Mouse (Mus musculus) cerebellum, adult 11 months (tissue): Measurements from ENCODE around the gene Bap1.
A peak's percentile ranks its signal among the peaks of the same experiment; 100 is the strongest.

ENCODE experiments used
- DNase-seq: peaks from one replicate; pipeline ENCODE4 v3.0.0; 2022

Bap1 gene

DNA sequence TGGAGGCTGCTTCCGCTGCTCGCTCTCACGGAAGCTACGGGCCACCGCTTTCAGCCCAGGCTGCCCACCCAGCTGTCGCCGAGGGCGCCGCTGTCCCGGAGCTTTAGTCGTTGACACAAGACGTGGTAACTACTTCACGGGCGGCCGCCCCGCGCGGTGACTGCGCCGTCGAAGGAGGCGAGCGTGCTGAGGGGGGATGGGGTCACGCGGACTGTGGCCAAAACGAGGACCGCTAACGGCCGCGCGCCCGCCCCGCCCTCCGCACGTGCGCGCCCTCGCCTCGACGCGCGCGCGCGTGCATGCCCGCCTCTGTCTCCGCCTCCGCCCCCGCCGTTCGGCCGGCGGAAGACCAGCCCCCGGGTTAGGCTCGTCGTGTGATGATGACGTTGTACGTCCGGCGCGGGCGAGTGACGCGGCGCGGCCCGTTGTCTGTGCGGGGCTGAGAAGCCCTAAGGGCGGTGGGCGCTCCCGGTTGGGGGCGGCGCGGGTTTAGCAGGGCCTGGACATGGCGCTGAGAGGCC, at the start of gene Bap1, which contains the start of gene Phf7:
Gene Bap1 (plus strand): TSS at position 367 of the 521 bp plus-strand sequence.
Gene Phf7 (minus strand): TSS at position 234 of the 521 bp plus-strand sequence.
- DNase-seq = peak; percentile 95

DNA sequence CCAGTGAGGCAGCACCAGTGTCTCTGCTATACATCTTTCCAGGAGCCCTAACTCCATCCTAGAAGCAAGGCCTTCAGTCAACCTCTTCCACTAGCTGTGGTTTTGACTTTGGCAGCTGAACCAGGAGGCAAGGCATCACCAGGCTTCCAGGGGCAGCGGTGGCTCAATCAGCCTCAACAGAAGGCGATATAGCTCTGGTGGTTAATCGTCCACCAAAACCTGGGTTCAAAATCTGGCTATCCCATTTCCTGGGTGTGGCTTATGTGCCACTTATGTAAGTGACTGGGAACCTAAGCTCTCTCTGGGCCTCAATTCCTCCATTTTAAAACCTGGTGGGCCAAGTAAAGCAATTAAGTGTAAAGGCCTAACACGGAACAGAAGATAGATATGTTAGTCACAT, 46.4 kb upstream of the Bap1 start:
- DNase-seq = no peak

DNA sequence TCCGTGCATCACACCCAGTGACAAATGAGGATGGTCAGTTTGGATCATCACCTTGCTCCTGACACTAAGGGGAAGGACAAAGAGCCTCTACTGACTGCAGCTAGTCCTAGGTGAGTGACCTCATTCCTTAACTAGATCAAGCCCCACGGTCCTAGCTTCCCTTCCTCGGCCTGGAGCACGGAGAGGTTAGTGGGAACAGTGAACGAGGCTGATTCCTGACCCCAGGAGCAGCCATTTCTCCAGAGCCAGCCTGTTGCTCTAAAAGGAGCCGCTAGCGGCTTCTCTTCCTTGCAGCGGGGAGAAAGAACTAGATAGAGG, 46.0 kb upstream of the Bap1 start:
- DNase-seq = no peak

DNA sequence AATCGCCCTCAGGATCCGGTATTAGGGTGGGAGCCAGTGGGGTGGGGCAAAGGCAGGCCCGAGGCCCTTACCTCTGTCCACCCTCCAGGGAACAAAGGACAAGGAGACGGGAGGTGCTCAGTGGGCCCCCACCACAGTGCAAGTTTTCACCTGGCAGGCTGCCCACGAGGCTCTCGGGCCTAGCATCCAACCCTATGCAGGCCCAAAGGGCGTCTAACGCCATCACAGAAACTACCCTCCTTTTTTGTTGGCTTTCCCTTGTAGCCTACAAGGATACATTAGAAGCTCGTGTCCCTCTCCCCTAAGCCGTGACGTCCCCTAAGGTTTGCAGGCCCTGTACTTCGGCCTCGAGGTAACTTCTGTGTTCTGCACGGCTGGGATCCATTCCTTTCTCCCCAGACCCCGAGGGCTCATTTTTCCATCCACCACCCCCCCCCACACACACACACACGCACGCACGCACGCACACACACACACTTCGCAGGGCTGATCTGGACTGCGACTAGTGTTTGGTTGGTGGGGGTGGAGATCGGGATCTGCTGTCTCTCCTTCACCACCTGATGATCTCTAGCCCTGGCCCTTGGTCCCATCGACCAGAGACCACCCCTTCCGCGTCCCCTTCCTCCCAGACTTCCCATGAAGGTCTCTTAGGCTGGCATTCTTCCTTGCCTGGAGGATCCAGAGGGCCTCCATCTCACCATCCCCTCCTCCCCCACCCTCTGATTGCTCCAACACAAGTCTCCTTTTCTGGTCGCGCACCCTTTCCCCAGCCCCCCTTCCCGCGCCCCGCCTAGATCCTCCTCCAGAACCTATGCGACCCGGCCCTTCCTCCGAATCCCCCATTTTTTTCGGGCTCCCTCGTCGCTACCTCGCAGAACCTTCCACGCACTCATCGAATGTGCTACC, 45.4 kb upstream of the Bap1 start:
- peak; percentile 60 for DNase-seq

DNA sequence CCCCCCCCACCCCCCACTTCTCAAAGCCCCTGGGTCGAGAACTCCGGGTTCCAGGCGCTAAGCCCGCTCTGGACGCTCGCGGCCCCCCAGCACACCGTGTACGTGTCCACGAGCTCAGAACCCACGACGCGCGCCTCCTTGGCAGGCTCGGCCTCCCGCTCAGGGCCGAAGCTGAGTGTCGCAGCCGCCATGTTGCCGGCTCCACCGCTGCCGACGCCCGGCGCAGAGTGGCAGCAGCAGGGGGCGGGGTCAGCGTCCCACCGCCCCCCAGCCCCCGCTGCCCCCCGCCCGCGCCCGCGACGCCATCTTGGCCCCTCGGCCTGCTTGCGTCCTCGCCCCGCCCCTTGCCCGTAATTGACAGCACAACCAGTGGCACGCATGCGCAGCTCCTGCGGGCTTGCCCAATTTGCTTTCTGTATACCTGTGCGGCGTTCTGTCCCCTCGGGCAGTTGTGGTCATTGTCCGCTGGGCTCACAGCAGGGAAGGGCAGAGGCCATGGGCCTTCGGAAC, 44.7 kb upstream of the Bap1 start:
- peak; percentile 96 for DNase-seq

DNA sequence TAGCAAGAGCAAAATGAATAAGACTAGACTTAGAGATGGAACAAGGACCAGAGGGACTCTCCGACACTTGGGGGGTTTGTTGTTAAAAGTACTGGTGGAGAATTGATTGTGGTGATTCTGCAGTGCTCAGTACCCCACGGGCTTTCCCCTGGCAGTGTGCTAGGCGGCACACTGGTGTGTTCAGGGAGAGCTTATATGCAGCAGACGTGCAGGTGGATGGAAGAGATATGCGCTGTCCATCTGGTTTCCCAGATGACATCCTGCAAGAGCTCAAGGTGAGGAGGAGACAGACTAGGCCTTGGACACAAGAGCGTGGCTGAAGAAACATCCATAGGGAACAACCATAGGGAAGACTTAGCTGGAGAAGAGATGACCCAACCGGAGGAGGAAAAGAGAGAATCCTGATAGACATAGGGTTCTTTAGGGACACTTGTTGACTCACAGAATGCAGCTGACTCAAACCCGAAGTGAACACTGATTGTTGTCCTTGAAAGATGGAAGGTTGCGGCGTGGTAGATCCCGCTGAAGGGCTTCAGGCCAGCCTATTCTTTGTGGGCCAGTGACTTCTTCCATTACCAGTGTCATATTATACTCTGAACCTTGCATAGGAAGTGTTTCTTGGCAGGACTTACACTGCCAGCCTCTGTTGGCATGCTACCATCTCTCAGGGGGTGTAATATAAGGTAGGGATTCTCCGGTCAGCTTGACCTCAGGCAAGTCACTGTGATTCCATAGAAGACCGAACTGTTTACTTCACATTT, 44.0 kb upstream of the Bap1 start:
- peak; percentile 35 for DNase-seq

GRCm38 (mm10) chr14:31208084-31208483, 43.2 kb upstream of the Bap1 start, which contains the start of gene Tnnc1:
TSS of gene Tnnc1 (plus strand) at chr14:31208312.
- no peak for DNase-seq

GRCm38 (mm10) chr14:31209133-31209557, 42.1 kb upstream of the Bap1 start:
- DNase-seq = no peak

DNA sequence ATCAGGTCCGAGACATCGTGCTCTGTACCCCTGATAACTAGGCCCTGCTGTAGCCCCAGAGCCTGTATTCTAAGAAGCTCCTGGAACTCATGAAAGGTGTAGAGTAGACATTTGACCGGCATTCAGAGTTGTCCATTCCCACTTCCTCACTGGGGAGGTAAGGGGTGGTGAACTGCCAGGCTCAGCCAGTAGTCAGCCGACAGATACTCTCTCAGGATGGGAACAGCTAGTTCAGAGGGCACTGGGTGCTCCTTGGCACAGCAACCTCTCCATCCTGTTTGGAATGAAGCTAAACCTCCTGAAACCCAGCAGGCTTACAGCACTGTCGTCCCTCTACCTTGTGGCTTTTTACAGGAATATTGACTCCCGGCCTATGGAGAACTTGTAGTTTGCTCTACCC, 39.4 kb upstream of the Bap1 start:
- DNase-seq = no peak

- no peak for DNase-seq
These were observed 38.8 kb upstream of the Bap1 start for GRCm38 (mm10) chr14:31212499-31212898.

- no peak for DNase-seq
These were observed 37.4 kb upstream of the Bap1 start for GRCm38 (mm10) chr14:31213868-31214267.

GRCm38 (mm10) chr14:31214684-31215083, 36.6 kb upstream of the Bap1 start:
- DNase-seq = no peak

DNA sequence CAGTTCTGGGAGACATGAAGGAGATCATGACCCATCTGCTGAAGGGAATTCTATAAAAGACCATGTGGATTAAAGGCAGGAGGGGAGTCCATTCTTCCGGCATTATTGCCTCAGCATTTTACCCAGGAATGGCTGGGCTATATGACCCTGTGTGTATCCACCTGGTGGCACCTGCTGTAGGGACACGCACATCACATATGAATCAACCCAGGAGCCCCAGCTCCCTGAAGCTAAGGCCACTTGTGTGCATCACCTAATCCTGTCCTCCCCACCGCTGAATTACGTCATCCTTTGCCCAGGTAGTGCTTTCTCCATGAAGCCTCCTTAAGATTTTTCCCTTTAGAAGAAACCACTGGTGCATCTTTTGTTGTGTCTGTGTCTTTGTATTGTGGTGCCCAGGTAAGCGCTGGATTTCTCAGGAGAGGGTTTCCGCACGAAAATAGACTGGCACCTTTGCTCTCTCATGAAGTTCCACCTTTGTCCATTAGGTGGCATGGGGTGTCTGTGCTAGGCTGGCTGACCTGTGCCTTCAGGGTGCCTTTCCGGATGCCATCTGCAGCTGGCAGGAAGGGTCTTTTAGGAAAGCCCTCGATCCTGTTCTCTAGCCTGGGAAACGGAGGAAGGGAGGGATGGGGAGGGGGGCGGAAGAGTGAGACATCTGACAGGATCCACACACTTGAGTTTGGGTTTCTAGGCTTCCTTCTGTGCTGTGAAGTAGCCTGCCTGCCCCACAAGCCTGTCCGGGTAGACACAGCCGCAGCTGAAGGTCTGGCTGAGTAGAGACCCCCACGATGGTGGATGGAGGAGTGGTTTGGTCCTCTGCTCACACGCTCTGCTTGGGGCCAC, 35.9 kb upstream of the Bap1 start:
- peak; percentile 75 for DNase-seq

- DNase-seq = no peak
These were observed 34.4 kb upstream of the Bap1 start, which contains the start of gene Nisch for GRCm38 (mm10) chr14:31216846-31217245. TSS of gene Nisch (minus strand) at chr14:31216946.

- DNase-seq = peak; percentile 77
These were observed 33.6 kb upstream of the Bap1 start, which contains the start of gene Sema3g for GRCm38 (mm10) chr14:31217666-31218065. TSS of gene Sema3g (plus strand) at chr14:31217860.

GRCm38 (mm10) chr14:31226978-31227377, 24.3 kb upstream of the Bap1 start:
- DNase-seq = no peak

GRCm38 (mm10) chr14:31228234-31228633, 23.0 kb upstream of the Bap1 start:
- DNase-seq = no peak

GRCm38 (mm10) chr14:31230442-31230841, 20.8 kb upstream of the Bap1 start:
- DNase-seq = no peak

DNA sequence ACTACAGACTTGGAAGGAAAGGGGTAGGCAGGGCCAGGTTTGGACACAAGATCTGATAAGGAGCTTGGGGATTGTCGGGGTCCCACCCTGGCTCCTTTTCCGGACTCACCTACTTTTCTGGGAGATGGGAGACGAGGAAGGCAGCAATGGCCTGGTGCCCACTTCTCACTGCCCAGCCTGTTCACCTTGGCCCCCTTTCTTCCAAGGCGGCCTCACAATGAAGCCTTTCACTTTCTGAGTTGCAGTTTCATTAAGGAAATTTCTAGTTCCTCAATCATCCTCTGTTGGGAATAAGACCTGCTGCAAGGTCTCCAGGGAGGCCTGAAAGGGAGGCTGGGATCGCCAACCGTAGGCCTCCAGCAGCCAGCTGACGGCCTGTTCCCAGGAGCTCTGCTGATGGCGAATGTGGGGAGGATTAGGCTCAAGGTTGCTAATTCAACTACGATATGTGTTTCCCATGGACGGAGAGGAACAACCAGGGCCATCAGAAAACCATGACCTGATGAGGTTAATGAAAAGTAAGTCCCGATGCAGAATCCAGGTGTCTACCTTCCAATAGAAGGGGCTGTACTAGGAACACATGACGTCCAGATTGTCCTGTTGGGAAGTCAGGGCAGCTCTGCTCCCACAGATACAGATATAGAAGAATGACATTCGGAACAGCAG, 18.7 kb upstream of the Bap1 start:
- no peak for DNase-seq

DNA sequence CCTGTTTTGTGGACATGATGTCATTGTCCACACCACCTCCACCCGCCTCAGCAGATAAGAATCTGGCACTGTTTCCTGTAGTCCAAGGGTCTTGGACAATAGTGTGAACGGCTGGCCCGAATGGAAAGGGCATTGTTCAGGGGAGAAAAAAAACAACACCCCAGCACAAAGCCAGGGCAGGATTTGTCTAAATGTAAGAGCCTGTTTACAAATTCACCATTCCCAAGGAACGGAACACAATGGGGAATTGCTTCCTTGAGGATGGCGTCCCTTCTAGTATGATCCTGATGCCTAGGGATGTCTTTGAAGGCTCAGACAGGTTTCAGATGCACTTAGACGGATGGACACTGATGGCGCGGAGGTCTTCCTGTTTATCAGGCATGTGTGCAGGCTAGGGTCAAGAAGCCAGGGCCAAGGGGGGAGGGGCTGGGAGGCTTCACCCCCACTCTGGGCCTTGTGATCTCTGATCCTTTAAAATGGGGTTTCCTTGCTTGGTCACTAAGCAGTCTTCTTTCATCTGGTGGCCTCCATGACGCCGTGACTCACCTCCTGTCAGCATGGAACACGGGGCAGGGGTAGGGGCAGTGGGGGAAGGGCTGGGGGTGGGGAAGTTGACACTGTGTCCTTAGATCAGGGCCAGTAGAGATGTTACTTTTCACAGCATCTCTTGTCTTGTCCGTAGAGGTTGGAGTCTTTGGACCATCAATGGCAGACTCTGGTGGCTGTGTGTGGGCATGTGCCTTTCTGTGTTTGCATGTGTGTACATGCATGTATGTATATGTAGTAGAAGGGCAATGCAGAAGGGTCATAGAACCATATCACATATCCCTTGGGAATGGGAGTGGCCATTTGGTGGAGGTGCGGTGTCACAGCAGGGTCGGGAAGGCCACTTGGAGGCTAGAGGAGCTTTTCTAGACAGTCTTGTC, 17.9 kb upstream of the Bap1 start:
- DNase-seq = no peak
